Mouse (Mus musculus) urinary bladder, postnatal 14 days (tissue): ENCODE data around the gene Prkab1.

Source experiments
- DNase-seq: peaks from one replicate; pipeline ENCODE4 v3.0.0; 2021; ENCODE audit warnings: low spot score

The Prkab1 gene

DNA sequence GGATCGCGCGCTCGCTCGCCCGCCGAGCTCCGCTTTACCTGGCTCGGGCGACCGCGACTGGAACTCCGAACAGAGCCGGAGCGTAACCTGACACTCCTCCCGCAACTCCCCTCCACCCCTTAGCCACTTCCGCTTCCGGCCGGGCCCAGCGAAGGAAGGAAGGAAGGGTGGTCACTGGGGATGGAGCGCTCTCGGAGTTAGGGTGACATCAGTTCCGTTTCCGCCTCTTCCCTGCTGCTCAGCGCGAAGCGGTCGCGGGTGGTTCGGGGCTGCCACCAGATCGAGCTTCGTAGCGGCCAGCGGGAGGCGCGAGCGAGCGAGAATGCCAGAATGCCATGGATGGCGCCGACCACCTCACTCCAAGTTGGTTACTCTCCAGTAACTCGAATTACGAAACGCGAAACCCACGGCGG is at the start of gene Prkab1:
Gene Prkab1 (minus strand): TSS at position 182 of the 413 bp plus-strand sequence.
- peak; percentile 95 for DNase-seq

DNA sequence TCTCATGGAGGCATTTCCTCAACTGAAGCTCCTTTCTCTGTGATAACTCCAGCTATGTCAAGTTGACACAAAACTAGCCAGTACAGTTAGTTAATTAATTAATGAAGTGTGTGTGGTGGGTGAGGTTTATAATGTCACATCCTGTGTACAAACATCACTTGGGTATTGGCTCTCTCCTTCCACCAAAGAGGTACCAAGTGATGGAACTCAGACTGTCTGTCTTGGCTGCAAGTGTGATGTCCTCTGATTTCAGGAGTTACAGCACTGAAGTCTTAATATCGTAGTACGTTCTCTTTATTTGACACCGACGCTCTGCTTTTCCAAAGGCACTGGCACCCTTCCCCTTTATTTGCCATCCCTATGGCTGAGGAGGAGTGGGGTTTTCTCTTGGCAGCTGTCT is 45.3 kb upstream of the Prkab1 start:
- no peak for DNase-seq

DNA sequence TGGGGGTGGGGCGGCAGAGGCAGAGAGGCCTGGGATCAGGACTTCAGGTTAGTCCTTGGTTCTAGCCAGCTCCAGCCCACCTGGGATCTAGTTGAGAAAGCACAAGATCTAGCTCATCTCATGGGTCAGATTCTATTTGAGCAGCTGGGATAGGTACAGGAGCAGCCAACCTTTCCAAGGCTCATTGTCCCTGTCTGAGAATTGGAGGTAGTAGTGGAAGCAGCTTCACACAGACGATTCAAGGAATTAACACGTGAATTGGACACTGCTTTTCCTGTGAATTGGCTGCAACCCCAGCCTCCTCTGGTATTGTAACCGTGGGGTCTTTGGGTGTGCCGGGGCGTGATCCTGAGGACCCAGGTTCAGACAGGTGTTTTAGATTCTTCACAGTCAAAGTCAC is 28.5 kb upstream of the Prkab1 start:
- no peak for DNase-seq

DNA sequence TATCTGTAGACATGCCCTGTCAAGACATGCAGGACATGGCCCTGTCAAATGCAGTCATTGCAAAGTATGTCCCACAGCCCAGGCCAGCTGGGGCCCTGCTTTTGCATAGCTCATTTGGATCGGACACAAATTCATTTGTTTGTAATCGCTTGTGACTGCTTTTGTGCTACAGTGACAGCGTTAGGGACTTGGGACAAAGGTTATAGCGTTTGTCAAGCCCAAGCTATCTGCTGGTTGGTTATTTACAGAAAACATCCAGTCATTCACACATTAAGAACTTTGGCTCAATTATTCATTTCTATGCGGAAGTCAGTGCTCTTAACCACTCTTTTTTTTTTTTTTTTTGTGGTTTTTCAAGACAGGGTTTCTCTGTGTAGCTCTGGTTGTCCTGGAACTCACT is 27.9 kb upstream of the Prkab1 start:
- no peak for DNase-seq

DNA sequence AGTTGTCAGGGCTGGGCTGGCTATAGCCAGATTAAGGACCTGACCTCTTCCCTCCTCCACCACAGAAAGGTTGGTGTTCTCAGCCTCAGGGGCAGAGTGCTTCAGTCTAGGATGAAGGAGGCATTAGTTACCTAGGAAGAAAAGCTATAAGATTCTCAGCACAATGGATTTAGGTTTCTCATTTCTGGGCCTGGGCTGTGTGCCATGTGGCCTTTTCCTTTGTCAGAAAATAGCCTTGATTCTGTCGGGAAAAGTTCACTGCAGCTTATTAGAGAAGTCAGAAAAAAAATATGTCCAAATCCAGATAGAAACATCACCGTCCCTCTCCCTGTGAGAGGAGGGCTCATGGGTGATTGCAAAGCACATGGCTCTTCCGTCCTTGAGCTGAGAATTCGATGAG is 25.5 kb upstream of the Prkab1 start:
- no peak for DNase-seq

DNA sequence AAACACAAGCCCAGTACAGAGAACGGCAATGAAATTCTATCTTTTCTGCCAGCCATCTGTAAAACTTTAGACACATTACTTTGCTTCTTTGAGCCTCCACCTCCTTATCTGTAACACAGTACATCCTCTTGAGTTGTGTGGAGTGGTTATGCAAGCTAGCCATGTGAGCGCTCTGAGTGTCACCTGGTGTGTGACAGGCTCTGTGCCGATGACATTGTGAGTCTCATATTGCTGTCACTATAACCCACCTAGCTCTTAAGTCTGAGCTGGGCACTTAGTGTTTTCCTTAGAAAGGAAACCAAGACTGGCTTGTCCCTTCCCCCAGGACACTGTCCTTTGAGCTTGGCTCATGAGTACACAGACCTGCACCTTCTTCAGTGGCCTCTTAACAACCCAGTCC is 24.0 kb upstream of the Prkab1 start:
- DNase-seq, result no peak

DNA sequence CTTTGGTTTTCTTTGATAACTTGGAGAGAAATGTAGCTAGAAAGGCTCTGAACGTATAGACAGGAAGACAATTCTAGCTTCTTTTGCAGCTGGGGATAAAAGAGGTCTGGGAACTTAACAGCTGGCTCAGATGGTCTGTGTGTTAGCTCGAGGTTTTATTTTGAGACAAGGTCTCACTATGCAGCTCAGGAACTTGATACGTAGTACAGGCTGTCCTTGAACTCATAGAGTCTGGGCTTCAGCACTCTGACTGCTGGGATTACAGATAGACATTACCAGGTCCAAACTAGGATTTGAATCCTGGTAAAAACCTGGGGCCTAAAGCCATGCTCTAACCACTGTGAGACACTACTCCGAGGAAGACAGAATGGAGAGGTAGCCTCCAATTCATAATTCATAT is 21.9 kb upstream of the Prkab1 start:
- DNase-seq, result no peak

DNA sequence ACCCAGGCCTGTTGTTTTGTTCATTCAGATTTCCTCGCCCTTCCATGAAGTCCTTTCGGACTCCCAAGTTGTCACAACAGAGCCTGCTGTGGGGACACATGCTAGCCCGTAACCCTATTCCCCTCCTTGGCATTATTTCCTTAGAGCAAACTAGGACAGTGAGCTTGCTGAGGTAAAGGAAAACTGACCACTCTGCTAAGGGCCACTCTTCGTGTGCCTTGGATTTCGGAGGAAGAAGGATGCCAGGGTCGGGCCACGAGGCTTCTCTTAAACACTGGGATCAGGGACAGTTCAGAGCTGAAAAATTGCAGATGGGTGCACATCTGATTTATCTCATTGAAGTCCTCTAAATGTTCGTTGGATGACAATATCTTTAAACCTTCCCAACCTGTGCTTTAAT is 21.3 kb upstream of the Prkab1 start:
- DNase-seq, result no peak

DNA sequence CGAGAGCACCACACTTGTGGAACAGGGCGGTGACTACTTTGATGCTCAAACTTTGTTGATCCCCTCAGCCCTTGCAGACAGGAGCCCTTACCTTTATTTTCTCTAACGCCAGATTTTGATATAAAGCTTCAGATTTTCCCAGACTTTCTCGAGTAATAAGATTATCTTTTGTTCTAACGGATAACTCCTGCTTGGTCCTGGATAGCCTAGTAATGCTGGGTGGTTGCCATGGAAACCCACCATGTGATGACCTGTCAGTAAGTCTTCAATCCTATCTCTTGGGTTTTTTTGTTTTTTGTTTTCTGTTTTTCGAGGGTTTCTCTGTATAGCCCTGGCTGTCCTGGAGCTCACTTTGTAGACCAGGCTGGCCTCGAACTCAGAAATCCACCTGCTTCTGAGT is 17.9 kb upstream of the Prkab1 start:
- DNase-seq, result no peak

DNA sequence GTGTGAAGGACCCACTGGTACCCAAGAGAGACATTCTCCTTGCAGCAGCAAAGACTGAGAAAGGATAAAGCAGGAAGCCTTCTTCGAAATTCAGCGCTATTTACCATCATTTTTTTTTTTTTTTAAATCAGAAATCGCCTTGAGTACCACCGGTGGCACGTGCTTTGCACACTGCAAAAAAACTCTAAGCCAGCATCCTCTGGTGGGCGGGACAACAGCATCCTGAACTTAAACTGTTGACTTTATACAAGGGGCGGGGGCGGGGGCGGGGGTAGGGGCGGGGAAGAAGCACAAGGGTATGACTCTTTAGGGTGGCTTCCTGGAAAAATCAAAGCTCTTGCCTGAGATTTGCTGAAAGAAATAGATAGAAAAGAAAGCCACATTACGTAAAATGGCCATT is 15.4 kb upstream of the Prkab1 start:
- no peak for DNase-seq

DNA sequence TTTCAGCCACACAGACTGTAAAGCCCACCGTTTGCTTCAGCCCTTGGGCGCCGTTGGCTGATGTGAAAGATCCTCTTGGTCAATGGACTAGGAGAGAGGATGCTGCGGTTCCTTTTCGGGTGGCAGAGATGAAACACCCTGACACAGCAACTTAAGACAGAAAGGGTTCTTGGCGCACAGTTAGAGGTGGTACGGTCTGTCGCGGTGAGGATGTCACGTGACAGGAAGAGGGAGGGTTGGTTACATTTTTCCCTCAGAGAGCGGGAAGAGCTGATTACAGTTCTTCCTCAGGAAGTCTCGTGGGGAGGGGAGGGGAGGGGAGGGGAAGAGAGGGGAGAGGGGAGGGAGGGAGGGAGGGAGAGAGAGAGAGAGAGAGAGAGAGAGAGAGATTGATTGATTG is 13.4 kb upstream of the Prkab1 start:
- no peak for DNase-seq

DNA sequence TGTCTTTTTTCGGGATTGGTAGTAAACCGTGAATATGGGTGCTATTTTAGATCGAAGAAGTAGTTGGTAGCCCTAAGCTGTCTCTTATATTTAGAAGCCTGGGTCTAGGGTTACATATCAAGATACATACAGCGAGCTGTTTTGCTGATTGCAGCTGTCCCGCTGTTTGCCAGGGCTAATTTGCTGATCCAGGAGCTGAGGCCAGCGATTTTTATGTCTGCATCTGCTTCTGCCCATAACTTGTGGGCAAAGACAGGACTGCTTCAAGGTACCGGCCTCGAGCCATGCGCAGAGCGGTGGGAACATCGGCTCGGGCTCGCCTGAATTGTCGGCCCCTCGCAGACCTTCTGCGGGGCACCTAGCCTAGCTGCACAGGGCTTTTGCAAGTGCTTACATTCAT is 12.2 kb upstream of the Prkab1 start:
- DNase-seq, result no peak

DNA sequence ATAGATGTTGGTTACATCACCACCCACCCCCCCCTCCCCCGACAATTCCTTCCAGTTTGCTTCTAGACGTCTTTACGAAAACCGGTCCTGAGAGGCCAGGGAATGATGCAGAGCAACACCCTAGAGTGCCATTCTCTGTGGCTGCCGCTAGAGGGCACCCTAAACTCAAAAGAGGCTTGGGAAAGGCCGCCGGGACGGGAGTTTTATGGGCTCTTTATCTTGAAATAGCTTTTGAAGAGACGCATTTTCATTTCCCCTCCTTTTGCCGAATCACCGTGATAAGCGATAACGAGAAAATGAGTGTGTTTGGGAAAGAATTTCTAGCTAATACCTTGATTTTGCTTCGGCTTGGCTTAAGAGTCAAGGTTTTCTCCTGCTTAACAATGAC is 6.9 kb upstream of the Prkab1 start:
- peak; percentile 76 for DNase-seq

DNA sequence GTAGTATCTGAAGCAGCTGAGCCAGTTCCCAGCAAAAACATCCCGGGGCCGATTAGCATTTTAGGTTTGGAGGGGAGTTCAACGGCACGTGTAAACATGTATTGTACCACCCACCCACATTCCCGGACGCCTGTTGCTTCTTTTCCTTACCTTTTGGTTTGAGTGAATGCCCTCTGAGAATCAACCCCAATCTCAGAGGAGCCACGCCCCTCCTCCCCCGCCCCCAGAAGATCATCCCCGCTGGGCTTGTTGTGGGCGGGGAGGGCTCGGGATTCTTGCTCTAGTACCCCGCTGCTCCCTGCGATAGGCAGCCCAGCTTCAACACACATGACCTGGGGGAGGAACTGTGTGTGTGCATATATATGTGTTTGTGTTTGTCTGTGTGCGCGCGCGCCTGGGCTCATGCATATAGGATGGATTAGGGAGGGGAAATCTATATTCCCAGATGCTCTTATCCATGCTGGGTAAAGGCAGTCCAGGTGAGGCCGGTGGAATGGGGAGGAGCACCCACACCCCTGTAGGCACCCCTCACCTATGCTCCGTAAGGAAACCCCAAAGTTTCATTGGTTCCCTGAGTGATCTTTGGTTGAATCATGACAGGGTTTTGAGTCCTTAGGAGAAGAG is 6.4 kb upstream of the Prkab1 start:
- no peak for DNase-seq

DNA sequence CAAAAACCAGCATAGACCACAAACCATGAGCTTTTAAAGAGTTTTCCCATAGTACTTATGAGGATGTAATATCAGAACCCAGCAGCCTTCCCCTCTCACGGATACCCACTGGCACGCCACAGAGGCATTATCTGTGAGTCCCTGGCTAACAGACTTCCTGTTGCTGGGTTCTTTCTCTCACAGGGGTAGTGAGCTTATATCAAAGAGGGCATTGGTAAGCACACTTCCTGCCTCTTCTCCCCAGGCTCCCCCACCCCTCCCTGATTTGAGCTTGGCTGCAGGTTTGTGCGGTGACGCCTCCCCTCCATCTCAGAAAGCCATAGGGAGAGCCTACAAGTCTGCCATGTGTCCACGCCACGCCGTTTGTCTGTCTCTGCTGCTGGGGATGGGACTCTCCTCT is 4.8 kb upstream of the Prkab1 start:
- DNase-seq, result no peak

DNA sequence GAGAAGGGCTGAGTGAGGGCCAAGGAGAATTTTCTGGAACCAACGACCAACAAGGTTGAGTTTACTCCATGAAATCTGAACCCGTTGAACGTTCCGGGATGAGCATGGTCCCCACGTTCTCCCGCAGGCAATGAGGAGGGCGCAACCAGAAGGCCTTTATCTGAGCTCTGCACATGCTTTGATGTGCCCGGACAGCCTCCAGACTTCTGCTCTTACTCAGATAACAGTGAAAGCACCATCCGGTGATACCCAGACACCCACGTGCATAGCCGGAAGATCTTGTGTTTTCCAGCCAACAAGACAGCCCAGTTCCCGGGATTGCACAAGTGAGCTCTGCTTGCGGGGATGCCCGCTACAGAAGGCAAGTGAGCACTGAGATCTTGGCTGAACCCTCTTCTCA is 2.3 kb upstream of the Prkab1 start:
- DNase-seq, result no peak

DNA sequence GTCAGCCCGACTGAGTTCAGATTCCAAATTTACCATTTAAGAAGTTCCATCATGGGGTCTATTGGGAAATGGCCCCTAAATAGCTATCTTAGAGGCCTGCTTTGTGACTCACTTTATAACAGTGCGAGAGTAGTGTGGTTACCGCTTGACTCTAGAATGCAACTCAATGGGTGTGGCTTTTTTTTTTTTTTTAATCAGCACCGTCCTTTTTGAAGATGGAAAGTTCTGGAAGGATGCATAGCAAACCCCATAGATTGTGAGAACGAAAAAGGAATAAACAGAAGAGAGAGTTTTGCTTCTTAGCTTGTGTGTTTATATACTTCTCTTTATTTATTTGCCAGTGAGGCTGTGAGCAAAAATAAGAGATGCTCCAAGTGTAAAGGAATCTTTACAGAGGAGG is 1.8 kb upstream of the Prkab1 start:
- DNase-seq, result no peak

DNA sequence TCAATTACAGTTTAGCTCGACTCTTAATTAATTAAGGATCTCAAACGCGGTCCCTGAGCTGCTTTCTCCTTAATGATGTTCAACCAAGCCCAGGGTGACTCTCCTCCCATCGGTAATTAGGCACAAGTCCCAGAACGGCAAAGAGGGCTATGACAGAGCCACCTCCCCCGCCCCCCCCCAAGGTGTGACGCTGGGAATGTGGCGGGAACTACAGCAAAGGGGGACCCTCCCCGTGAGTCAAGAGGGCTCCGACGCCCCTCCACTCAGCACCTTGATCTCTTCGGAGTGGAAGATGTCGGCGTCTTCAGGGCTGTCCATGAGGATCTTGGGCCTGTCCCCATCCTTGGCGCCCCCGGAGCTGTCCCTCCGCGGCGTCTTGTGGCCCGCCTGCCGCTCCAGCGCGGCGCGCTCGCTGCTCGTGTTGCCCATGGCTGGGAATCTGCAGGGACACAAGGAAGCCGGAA is 455 bp downstream of the Prkab1 start:
- no peak for DNase-seq

DNA sequence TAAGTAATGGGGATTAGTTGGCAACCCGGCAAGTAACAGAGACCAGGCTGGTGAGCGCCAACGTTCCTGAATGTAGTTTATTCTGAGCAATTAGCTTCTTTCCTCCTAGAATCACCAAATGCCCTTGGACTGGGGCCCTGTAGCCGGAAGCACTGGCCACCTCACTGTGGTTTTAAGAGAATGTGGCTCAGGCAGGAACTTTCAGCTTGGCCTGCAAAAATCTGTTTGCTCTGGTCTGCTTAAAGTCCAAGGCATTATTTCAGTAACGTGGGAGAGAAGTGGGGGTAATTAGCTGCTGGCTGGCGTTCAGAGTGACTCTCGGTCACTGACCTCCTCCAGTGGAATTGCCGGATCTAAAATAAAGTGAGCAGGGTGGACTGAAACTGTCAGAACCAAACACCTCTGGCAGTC is 1.1 kb downstream of the Prkab1 start:
- DNase-seq, result peak; percentile 24

DNA sequence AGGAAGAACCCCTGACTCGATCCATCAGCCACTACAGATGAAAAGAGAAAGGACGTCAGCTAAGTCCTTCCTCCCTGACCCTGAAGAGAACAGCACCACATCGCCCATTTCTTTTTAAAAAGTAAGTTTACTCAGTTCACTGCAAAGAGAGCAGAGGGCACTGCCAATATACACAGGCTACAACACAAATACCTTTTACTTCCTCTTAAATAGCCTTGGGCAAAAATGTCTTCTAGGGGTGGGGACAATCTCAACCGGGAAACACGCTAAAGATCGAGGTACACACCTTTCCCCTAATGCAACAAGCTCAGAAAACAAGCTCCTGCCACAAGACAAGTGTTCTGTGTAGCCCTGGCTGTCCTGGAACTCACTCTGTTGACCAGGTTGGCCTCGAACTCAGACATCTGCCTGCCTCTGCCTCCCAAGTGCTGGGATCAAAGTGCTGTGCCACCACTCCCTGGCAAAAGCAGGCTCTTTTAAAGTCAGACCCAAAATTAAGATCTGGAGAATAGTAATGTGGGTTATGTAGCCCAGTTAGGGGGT is 1.6 kb downstream of the Prkab1 start:
- DNase-seq, result peak; percentile 19

DNA sequence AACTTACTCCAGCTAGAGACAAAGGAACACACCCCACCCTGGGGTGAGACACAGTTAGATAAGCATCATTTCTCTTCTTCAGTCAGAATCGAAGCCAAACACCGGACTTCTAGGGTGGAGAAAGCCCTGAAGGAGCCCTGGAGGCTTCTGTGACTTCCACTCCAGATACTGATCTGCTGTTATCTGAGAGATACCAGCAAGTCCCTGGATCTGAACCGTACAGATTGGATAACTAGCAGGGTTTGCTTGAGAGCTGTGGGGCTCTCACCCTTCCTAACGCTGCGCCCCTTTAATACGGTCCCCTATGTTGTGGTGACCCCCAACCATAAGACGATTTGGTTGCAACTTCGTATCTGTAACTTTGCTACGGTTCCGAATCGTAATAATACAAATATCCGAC is 2.2 kb downstream of the Prkab1 start:
- DNase-seq, result no peak

DNA sequence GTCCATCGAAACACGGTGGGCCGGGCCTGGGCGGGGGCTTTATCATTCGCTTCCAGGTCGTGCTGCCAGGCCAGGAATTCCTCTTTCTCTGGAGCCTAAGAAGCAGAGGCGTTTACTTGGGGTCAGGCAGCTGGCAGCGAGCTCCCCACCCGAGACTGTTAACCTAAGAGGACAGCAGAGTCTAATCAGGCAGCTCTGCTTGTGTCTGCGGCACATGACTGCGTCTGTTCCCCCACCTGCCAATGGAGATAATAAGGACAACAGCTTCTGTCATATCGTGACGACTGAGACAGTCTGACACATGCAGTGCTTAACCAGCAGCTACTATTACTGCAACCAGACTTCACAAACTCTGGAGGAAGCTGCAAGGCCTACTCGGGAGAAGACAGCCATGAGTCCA is 2.8 kb downstream of the Prkab1 start:
- no peak for DNase-seq

DNA sequence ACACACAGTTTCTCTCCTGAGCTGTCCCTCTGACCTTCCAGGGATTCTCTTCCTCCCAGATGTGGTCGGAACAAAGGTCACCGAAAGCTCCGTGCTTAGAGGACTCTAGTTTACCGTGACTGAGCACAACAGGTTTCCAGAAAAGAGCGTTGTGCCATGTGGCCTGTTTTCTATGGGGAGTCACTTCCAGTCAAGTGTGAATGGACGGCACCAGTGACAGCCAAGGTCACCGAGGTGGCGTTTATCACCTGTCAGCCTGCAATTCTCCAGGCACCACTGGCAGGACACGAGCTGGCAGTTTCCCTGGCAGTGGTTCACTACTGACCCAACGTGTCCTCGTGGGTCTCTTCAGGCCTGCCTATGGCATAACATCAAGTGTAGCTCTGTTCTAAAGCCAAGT is 4.9 kb downstream of the Prkab1 start:
- no peak for DNase-seq

DNA sequence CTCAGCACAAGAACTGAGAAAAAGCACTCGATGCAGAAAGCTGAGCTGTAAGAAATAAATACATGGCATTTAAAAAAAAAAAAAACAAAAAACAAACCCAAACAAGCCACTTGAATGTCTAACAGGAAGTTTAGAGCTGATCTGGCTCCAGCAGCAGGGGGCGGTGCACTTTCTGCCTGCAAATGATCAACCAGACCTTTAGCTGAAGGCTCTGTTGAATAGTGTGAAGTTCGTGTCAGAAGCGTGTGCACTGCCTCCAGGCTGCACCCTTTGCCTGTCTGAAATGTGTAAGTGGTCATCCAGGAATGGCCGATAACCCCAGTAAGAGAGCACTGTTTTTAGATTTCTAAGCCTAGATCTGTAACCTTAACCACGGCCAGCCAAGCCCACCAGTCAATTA is 5.5 kb downstream of the Prkab1 start:
- peak; percentile 32 for DNase-seq

DNA sequence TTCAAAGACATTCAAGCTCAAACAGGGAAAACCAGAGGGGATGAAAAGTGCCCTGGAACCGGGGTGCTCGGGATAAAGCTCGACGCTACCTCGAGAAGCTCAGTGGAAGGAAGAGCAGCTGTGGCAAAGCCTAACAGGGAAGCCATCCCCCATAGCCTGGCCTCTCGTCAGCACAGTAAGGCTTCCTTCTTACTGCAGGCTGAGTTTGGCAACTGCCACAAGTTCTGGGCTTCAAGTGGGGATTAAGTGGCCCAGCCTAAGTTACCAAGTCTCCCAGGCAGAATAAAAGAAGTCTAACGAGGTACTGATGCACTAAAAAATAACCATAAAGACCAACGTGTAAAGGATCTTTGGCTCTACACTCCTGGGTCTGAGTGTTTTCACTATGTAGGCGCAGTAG is 6.1 kb downstream of the Prkab1 start:
- DNase-seq, result no peak
